Mouse (Mus musculus): Measurements from ENCODE around the gene Cer1. TPM values are rescaled to one million over a fixed set of nuclear protein-coding genes. Genes with fewer than 3 reads are reported as not detected.

Gene Cer1
- polyA plus RNA-seq, 1 experiment, result not detected

DNA sequence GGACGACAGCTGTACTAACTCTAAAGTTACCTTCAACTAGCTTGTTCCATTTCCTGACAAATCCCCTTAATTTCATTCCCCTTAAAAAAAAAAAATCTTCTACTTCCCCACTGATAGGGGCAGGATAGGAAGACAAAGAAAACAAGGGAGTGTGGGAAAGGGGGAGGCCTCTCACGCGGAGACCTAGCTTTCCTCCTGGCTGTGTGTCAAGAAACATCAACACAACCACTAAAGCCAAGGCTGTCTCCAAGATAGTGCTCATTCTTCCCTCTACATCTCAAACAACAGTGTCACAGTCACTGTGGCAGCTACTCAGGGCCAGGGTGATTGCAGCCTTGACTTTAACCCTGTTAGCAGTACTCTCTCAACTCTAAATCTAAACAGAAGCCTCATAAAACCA, 24.4 kb downstream of the Cer1 start:
- no peaks in the 10 kb centered on the region for H3K27me3 ChIP-seq (ENCODE audit: control insufficient read depth, insufficient read depth, insufficient read length)
- H3ac ChIP-seq (ENCODE audit: control insufficient read depth, insufficient read length), result no peak overlapping the region
- no peak overlapping the region for H3K4me3 ChIP-seq
- H3K36me3 ChIP-seq (ENCODE audit: control insufficient read depth, insufficient read depth), result no peaks in the 10 kb centered on the region
- peaks cover 30% of the 10 kb centered on the region for H3K79me2 ChIP-seq (ENCODE audit: control insufficient read depth, insufficient read depth)
- no peak overlapping the region for H3K4me2 ChIP-seq (ENCODE audit: low read depth)
- TF ChIP-seq TCF12 (IDR thresholded peaks at IDR 0.05; ENCODE audit: insufficient read depth, poor library complexity, severe bottlenecking) (no peak), POLR2A (IDR thresholded peaks at IDR 0.05; ENCODE audit: insufficient read length, low read depth) (no peak), REST (IDR thresholded peaks at IDR 0.05; ENCODE audit: insufficient read depth, insufficient read length) (no peak), POLR2AphosphoS2 (IDR thresholded peaks at IDR 0.05; ENCODE audit: insufficient read length, low read depth) (no peak), MYOG (IDR thresholded peaks at IDR 0.05; ENCODE audit: control insufficient read depth in 1 of 3, insufficient read depth in 1 of 3, insufficient read length in 2 of 3, low read depth in 2 of 3) (no peak), SRF (IDR thresholded peaks at IDR 0.05; ENCODE audit: control insufficient read depth, insufficient read length, low read depth) (no peak), CEBPB (IDR thresholded peaks at IDR 0.05; ENCODE audit: insufficient read depth, poor library complexity, severe bottlenecking) (no peak), E2F4 (IDR thresholded peaks at IDR 0.05; ENCODE audit: insufficient read depth) (no peak), USF1 (IDR thresholded peaks at IDR 0.05; ENCODE audit: low read depth) (no peak), MAX (IDR thresholded peaks at IDR 0.05; ENCODE audit: low read depth) (no peak), MYOD1 (IDR thresholded peaks at IDR 0.05; ENCODE audit: control insufficient read depth in 1 of 3, insufficient read length in 2 of 3, low read depth in 2 of 3) (no peak), TCF3 (IDR thresholded peaks at IDR 0.05; ENCODE audit: insufficient read length, low read depth) (no peak)

DNA sequence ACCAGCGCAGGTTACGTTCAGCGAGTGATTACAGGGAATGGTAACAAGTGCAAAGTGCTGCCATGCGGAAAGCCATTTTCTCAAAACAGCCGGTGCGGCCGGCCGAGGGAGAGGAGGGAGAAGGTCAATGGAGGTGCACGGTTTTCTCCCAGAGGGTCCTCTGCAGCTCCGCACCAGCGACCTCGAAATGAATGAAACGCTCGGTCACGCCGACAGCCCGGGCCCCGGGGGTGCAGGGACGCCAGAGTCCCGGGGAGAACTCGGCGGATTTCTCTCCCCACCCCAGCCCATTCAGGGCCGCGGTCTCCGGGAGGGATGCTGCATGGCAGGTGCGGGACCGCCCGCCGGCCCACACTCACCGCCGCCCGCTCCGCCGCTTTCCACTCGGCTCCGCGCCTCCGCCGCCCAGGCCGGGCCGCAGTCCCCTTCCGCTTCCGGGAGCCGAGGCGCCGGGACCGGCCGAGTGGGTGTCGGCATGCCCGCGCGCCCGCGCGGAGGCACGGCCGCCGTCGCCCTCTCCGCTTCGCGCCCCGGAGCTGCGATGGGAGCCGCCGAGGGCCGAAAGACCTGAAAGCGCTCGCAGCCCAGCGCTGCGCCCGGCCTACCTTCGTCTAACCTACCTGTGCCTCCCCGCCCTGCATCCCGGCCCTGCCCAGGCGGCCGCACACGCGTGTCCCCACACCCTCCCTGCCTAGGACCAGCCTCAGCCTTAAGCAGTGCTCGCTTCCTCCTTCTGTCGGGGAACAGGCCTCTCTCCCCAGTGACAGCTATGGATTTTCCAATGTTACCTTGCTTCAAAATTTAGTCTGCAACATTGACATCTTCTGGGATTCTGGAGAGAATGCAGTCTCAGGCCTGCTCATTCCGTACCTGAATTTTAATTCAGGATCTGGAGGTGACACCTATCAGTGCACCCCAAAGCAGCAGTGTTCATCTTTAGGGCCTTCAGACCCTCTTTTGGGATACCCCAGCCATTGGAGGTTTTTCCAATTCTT, 25.5 kb downstream of the Cer1 start, which contains the start of gene Zdhhc21:
Gene Zdhhc21, minus strand, starts transcription at position 828 of the 995 bp plus-strand sequence.
- Histone ChIP-seq H3ac (ENCODE audit: control insufficient read depth, insufficient read length) (peak within 1 kb of the TSS; percentile 99), H3K36me3 (ENCODE audit: control insufficient read depth, insufficient read depth) (no peaks in the 10 kb centered on the region), H3K27me3 (ENCODE audit: control insufficient read depth, insufficient read depth, insufficient read length) (no peaks in the 10 kb centered on the region), H3K4me3 (peak within 1 kb of the TSS; percentile 53), H3K4me2 (ENCODE audit: low read depth) (peak within 1 kb of the TSS; percentile 94), H3K79me2 (ENCODE audit: control insufficient read depth, insufficient read depth) (peaks cover 31% of the 10 kb centered on the region)
- peak; percentile 42 for TF ChIP-seq E2F4 (IDR thresholded peaks at IDR 0.05; ENCODE audit: insufficient read depth)
- no peak for TF ChIP-seq SRF (IDR thresholded peaks at IDR 0.05; ENCODE audit: control insufficient read depth, insufficient read length, low read depth)
- no peak for TF ChIP-seq TCF12 (IDR thresholded peaks at IDR 0.05; ENCODE audit: insufficient read depth, poor library complexity, severe bottlenecking)
- TF ChIP-seq MYOD1 (IDR thresholded peaks at IDR 0.05; ENCODE audit: control insufficient read depth in 1 of 3, insufficient read length in 2 of 3, low read depth in 2 of 3), result peak in 2 of 3 experiments; percentile 43 to 76
- peak in 2 of 3 experiments; percentile 39 to 41 for TF ChIP-seq MYOG (IDR thresholded peaks at IDR 0.05; ENCODE audit: control insufficient read depth in 1 of 3, insufficient read depth in 1 of 3, insufficient read length in 2 of 3, low read depth in 2 of 3)
- peak; percentile 67 for TF ChIP-seq POLR2A (IDR thresholded peaks at IDR 0.05; ENCODE audit: insufficient read length, low read depth)
- no peak for TF ChIP-seq CEBPB (IDR thresholded peaks at IDR 0.05; ENCODE audit: insufficient read depth, poor library complexity, severe bottlenecking)

DNA sequence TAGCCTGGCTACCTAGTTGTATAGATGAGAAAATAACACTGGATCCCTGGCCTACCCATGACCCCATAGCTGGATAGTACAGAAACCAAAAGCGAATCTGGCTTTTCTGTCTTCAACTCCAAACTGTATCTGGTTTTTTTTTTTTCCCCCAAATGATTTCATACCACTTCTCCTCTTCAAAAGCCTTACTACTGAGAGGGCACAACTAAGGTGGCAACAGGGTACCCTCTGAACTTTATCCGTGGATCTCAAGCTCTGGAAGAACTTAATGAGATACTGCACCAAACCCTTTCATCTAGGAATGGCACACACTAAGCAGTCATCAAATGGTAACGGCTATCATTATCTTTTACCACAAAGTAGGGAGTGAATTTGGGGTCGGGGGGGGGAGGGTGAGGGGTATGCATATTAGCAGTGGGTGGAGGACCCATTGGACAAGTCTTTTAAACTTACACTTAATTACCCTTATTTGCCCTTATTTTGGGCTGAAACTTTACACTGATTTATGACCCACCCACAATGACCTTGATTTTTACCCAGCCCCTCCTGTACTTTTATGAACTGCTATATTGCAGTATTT, 26.4 kb downstream of the Cer1 start:
- peak overlapping the region; percentile 94 for H3K4me2 ChIP-seq (ENCODE audit: low read depth)
- peak overlapping the region; percentile 53 for H3K4me3 ChIP-seq
- H3K79me2 ChIP-seq (ENCODE audit: control insufficient read depth, insufficient read depth), result peaks cover 38% of the 10 kb centered on the region
- TF ChIP-seq POLR2A (IDR thresholded peaks at IDR 0.05; ENCODE audit: insufficient read length, low read depth) (no peak), MYOG (IDR thresholded peaks at IDR 0.05; ENCODE audit: control insufficient read depth in 1 of 3, insufficient read depth in 1 of 3, insufficient read length in 2 of 3, low read depth in 2 of 3) (no peak), TCF12 (IDR thresholded peaks at IDR 0.05; ENCODE audit: insufficient read depth, poor library complexity, severe bottlenecking) (no peak), CEBPB (IDR thresholded peaks at IDR 0.05; ENCODE audit: insufficient read depth, poor library complexity, severe bottlenecking) (no peak), MYOD1 (IDR thresholded peaks at IDR 0.05; ENCODE audit: control insufficient read depth in 1 of 3, insufficient read length in 2 of 3, low read depth in 2 of 3) (no peak), TCF3 (IDR thresholded peaks at IDR 0.05; ENCODE audit: insufficient read length, low read depth) (no peak), E2F4 (IDR thresholded peaks at IDR 0.05; ENCODE audit: insufficient read depth) (no peak), POLR2AphosphoS2 (IDR thresholded peaks at IDR 0.05; ENCODE audit: insufficient read length, low read depth) (no peak), REST (IDR thresholded peaks at IDR 0.05; ENCODE audit: insufficient read depth, insufficient read length) (no peak), USF1 (IDR thresholded peaks at IDR 0.05; ENCODE audit: low read depth) (no peak), SRF (IDR thresholded peaks at IDR 0.05; ENCODE audit: control insufficient read depth, insufficient read length, low read depth) (no peak), MAX (IDR thresholded peaks at IDR 0.05; ENCODE audit: low read depth) (no peak)
- H3ac ChIP-seq (ENCODE audit: control insufficient read depth, insufficient read length), result peak overlapping the region; percentile 99
- no peaks in the 10 kb centered on the region for H3K36me3 ChIP-seq (ENCODE audit: control insufficient read depth, insufficient read depth)
- H3K27me3 ChIP-seq (ENCODE audit: control insufficient read depth, insufficient read depth, insufficient read length), result no peaks in the 10 kb centered on the region

DNA sequence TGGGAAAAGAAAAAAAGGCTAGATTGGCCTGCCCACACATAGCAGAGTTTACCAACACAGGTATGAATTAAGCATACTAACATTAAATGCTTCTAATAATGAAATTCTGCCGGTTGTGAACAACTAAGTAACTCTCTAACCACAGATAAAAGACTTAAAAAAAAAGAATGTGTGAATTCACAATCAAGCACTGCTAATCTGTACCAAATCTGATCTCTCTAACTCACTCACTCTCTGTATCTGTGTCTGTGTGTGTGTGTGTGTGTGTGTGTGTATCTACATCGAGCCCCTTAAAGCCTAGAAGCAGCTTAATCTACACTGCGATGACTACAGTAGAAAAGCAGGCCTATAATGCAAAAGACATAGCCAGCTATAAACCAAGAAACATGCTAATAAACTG, 28.0 kb downstream of the Cer1 start:
- no peak overlapping the region for H3K4me2 ChIP-seq (ENCODE audit: low read depth)
- no peak overlapping the region for H3ac ChIP-seq (ENCODE audit: control insufficient read depth, insufficient read length)
- no peak overlapping the region for H3K4me3 ChIP-seq
- H3K79me2 ChIP-seq (ENCODE audit: control insufficient read depth, insufficient read depth), result peaks cover 38% of the 10 kb centered on the region
- H3K27me3 ChIP-seq (ENCODE audit: control insufficient read depth, insufficient read depth, insufficient read length), result no peaks in the 10 kb centered on the region
- H3K36me3 ChIP-seq (ENCODE audit: control insufficient read depth, insufficient read depth), result no peaks in the 10 kb centered on the region
- TF ChIP-seq MYOG (IDR thresholded peaks at IDR 0.05; ENCODE audit: control insufficient read depth in 1 of 3, insufficient read depth in 1 of 3, insufficient read length in 2 of 3, low read depth in 2 of 3) (no peak), POLR2AphosphoS2 (IDR thresholded peaks at IDR 0.05; ENCODE audit: insufficient read length, low read depth) (no peak), MAX (IDR thresholded peaks at IDR 0.05; ENCODE audit: low read depth) (no peak), MYOD1 (IDR thresholded peaks at IDR 0.05; ENCODE audit: control insufficient read depth in 1 of 3, insufficient read length in 2 of 3, low read depth in 2 of 3) (no peak), REST (IDR thresholded peaks at IDR 0.05; ENCODE audit: insufficient read depth, insufficient read length) (no peak), E2F4 (IDR thresholded peaks at IDR 0.05; ENCODE audit: insufficient read depth) (no peak), CEBPB (IDR thresholded peaks at IDR 0.05; ENCODE audit: insufficient read depth, poor library complexity, severe bottlenecking) (no peak), TCF3 (IDR thresholded peaks at IDR 0.05; ENCODE audit: insufficient read length, low read depth) (no peak), POLR2A (IDR thresholded peaks at IDR 0.05; ENCODE audit: insufficient read length, low read depth) (no peak), TCF12 (IDR thresholded peaks at IDR 0.05; ENCODE audit: insufficient read depth, poor library complexity, severe bottlenecking) (no peak), SRF (IDR thresholded peaks at IDR 0.05; ENCODE audit: control insufficient read depth, insufficient read length, low read depth) (no peak), USF1 (IDR thresholded peaks at IDR 0.05; ENCODE audit: low read depth) (no peak)
